Mouse (Mus musculus) hindbrain, embryonic 11.5 days (tissue): Measurements from ENCODE around the gene Susd1. TPM values are rescaled to one million over a fixed set of nuclear protein-coding genes. Genes with fewer than 3 reads are reported as not detected.

ENCODE experiments used
- ATAC-seq: fragments of 200-750 bp; cut with Nextera tagmentation; 2 replicates; pipeline ENCODE4 v1.8.0; 2017; ENCODE audit warnings: mild to moderate bottlenecking, moderate TSS enrichment, moderate library complexity; ENCODE audit not compliant: low FRiP score
- DNase-seq: peaks from one replicate; pipeline ENCODE4 v3.0.0-alpha.2; 2015; ENCODE audit warnings: low spot score
- H3K27ac ChIP-seq: fragments of 300-500 bp; sonication (generic); 2 replicates; pipeline ENCODE4 v1.5.1; 2014; ENCODE audit warnings: mild to moderate bottlenecking, low read depth, low read length
- H3K27me3 ChIP-seq: fragments of 300-500 bp; sonication (generic); 2 replicates; pipeline ENCODE4 v1.6.1; 2014; ENCODE audit warnings: mild to moderate bottlenecking, low read length, moderate library complexity, mixed read lengths; ENCODE audit not compliant: control insufficient read depth, insufficient read depth
- H3K36me3 ChIP-seq: fragments of 300-500 bp; sonication (generic); 2 replicates; pipeline ENCODE4 v1.6.1; 2014; ENCODE audit warnings: mild to moderate bottlenecking, low read length, moderate library complexity, mixed read lengths; ENCODE audit not compliant: control insufficient read depth, insufficient read depth
- H3K4me1 ChIP-seq: fragments of 300-500 bp; sonication (generic); replicated peaks from 2 replicates; pipeline ENCODE4 v1.6.1; 2014; ENCODE audit warnings: low read length, mixed read lengths; ENCODE audit not compliant: control insufficient read depth, insufficient read depth
- H3K4me2 ChIP-seq: fragments of 300-500 bp; sonication (generic); replicated peaks from 2 replicates; pipeline ENCODE4 v1.6.1; 2014; ENCODE audit warnings: mild to moderate bottlenecking, low read depth, low read length
- H3K4me3 ChIP-seq: fragments of 300-500 bp; sonication (generic); 2 replicates; pipeline ENCODE4 v1.5.1; 2014; ENCODE audit warnings: low read depth, low read length
- H3K9ac ChIP-seq: fragments of 300-500 bp; sonication (generic); 2 replicates; pipeline ENCODE4 v1.6.1; 2014; ENCODE audit warnings: low read depth, low read length
- H3K9me3 ChIP-seq: fragments of 300-500 bp; sonication (generic); 2 replicates; pipeline ENCODE4 v1.6.1; 2016; ENCODE audit warnings: low read length; ENCODE audit not compliant: control insufficient read depth
- WGBS: fragments of 180-500 bp; shearing (Covaris S2); extraction: QIAGEN DNeasy Blood & Tissue Kit; methylation state at CpG from one replicate; pipeline ENCODE4 v1.1.7; 2014; 5-methylcytosine and 5-hydroxymethylcytosine counted together
- polyA plus RNA-seq: library from polyadenylated mRNA; unstranded; fragments of >200 nt; fragmentation: Nextera tagmentation; extraction: Ambion mirVana; gene quantifications from 2 replicates; pipeline ENCODE4 v1.2.1, GENCODE M21; 2014

Susd1 gene
- polyA plus RNA-seq, 1 experiment from 2014 or later, result 0.94 TPM

- 49% methylated on average over 10 of the region's 10 CpGs for WGBS
- Histone ChIP-seq H3K27ac (no peak overlapping the region), H3K36me3 (no peaks in the 10 kb centered on the region), H3K4me2 (no peak overlapping the region), H3K9ac (no peak overlapping the region), H3K9me3 (no peaks in the 10 kb centered on the region), H3K4me1 (no peaks in the 10 kb centered on the region), H3K27me3 (no peaks in the 10 kb centered on the region), H3K4me3 (no peak overlapping the region)
- DNase-seq (no peak), ATAC-seq (no peak)
Observed at GRCm38 (mm10) chr4:59330961-59331604, 107.3 kb downstream of the Susd1 start.

GRCm38 (mm10) chr4:59329461-59330304 is 108.8 kb downstream of the Susd1 start:
- no peaks in the 10 kb centered on the region for H3K36me3 ChIP-seq
- no peak overlapping the region for H3K4me2 ChIP-seq
- no peaks in the 10 kb centered on the region for H3K4me1 ChIP-seq
- H3K9ac ChIP-seq, result no peak overlapping the region
- WGBS, result 82% methylated on average over 19 of the region's 19 CpGs
- DNase-seq (no peak), ATAC-seq (no peak)
- no peak overlapping the region for H3K4me3 ChIP-seq
- no peaks in the 10 kb centered on the region for H3K27me3 ChIP-seq
- H3K27ac ChIP-seq, result no peak overlapping the region
- H3K9me3 ChIP-seq, result no peaks in the 10 kb centered on the region

GRCm38 (mm10) chr4:59328821-59329220 is 109.6 kb downstream of the Susd1 start:
- no peak for ATAC-seq
- no peaks in the 10 kb centered on the region for H3K27me3 ChIP-seq
- H3K4me2 ChIP-seq, result no peak overlapping the region
- H3K36me3 ChIP-seq, result no peaks in the 10 kb centered on the region
- H3K4me1 ChIP-seq, result no peaks in the 10 kb centered on the region
- no peak overlapping the region for H3K9ac ChIP-seq
- H3K4me3 ChIP-seq, result no peak overlapping the region
- WGBS, result 95% methylated on average over 7 of the region's 7 CpGs
- H3K27ac ChIP-seq, result no peak overlapping the region
- no peaks in the 10 kb centered on the region for H3K9me3 ChIP-seq
- no peak for DNase-seq

DNA sequence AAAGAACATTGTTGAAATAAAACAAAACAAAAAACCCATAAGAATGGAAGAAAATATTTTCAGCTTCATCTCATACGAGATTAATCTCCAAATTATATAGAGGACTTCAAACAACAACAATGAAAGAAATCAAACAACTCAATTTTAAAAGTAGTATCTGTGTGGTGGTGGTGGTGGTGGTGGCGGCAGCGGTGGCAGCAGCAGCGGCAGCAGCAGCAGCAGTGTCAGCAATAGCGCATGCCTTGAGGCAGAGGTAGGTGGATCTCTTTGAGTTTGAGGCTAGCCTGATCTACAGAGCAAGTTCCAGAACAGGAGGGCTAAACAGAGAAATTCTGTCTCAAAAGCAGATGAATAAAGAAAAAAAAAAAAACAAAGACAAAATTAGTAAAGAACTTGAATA is 110.4 kb downstream of the Susd1 start:
- DNase-seq, result no peak
- Histone ChIP-seq H3K9ac (no peak overlapping the region), H3K9me3 (no peaks in the 10 kb centered on the region), H3K4me2 (no peak overlapping the region), H3K4me1 (no peaks in the 10 kb centered on the region), H3K36me3 (no peaks in the 10 kb centered on the region), H3K27me3 (no peaks in the 10 kb centered on the region), H3K27ac (no peak overlapping the region), H3K4me3 (no peak overlapping the region)
- WGBS, result 92% methylated on average over 5 of the region's 5 CpGs
- no peak for ATAC-seq

- H3K9me3 ChIP-seq, result no peaks in the 10 kb centered on the region
- H3K9ac ChIP-seq, result no peak overlapping the region
- ATAC-seq, result no peak
- H3K4me1 ChIP-seq, result peaks cover 5% of the 10 kb centered on the region; the same call in 1 of the 2 replicates
- no peak overlapping the region for H3K4me2 ChIP-seq
- H3K36me3 ChIP-seq, result no peaks in the 10 kb centered on the region
- H3K27me3 ChIP-seq, result no peaks in the 10 kb centered on the region
- DNase-seq, result no peak
- H3K4me3 ChIP-seq, result no peak overlapping the region
- 83% methylated on average over 6 of the region's 6 CpGs for WGBS
- no peak overlapping the region for H3K27ac ChIP-seq
Observed at GRCm38 (mm10) chr4:59326031-59326760, 112.2 kb downstream of the Susd1 start.

DNA sequence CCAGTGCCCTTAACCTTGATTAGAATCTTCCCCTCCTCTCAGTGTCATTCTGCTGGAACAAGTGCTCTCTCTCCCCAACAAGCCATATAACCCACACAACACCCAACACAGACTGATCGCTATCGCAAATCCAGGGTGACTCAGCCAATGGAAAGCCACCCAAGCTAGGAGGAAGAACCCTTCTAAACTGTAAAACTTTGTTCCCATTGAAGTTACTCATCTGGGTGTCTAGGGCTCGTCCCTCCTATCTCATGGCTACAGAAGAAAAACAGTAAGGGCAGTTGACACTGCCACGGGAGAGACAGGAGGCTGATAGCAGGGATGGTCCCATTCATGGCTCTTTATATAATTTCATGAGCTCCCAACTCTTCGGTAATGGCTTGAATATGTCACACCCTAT is 114.1 kb downstream of the Susd1 start:
- H3K4me1 ChIP-seq, result peaks cover 5% of the 10 kb centered on the region; the same call in 1 of the 2 replicates
- ATAC-seq (no peak), DNase-seq (no peak)
- H3K36me3 ChIP-seq, result no peaks in the 10 kb centered on the region
- no peak overlapping the region for H3K4me3 ChIP-seq
- 91% methylated on average over 5 of the region's 5 CpGs for WGBS
- no peak overlapping the region for H3K27ac ChIP-seq
- H3K9ac ChIP-seq, result no peak overlapping the region
- H3K4me2 ChIP-seq, result no peak overlapping the region
- H3K9me3 ChIP-seq, result no peaks in the 10 kb centered on the region
- no peaks in the 10 kb centered on the region for H3K27me3 ChIP-seq

DNA sequence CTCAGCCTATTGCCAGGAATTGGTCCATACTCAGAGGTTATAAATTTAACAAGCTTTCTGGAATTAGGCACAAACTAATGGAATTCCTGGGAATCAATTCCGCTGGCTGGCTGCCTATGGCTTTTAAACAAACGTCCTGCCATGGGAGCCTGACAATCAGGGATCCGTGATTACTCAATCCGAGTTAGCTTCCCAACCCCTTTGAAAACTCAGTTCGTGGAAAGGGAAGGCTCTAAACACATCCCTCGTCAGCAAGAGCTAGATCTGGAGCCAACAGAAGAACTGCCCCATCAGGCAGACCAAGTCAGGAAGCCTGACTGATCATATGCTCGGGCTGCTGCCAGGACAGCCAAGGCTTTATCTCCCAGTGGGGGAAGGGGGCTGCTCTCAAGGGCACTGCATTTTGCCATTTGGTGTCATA is 115.2 kb downstream of the Susd1 start:
- WGBS, result 32% methylated on average over 7 of the region's 7 CpGs
- no peak overlapping the region for H3K4me3 ChIP-seq
- H3K36me3 ChIP-seq, result no peaks in the 10 kb centered on the region
- H3K27ac ChIP-seq, result no peak overlapping the region
- peaks cover 5% of the 10 kb centered on the region; the same call in 1 of the 2 replicates for H3K4me1 ChIP-seq
- no peak overlapping the region for H3K9ac ChIP-seq
- DNase-seq (no peak), ATAC-seq (no peak)
- H3K4me2 ChIP-seq, result no peak overlapping the region
- no peaks in the 10 kb centered on the region for H3K27me3 ChIP-seq
- H3K9me3 ChIP-seq, result no peaks in the 10 kb centered on the region

- 49% methylated on average over 3 of the region's 3 CpGs for WGBS
Observed at GRCm38 (mm10) chr4:59322733-59323132, 115.7 kb downstream of the Susd1 start.

More at GRCm38 (mm10) chr4:59322733-59323132, 115.7 kb downstream of the Susd1 start:
- ATAC-seq (no peak), DNase-seq (no peak)
- Histone ChIP-seq H3K9ac (no peak overlapping the region), H3K4me1 (peaks cover 5% of the 10 kb centered on the region; the same call in 1 of the 2 replicates), H3K9me3 (no peaks in the 10 kb centered on the region), H3K36me3 (no peaks in the 10 kb centered on the region), H3K27ac (no peak overlapping the region), H3K27me3 (no peaks in the 10 kb centered on the region), H3K4me2 (no peak overlapping the region), H3K4me3 (no peak overlapping the region)
